Mouse (Mus musculus) CD4-positive, CD25-positive, alpha-beta regulatory T cell, adult 4 months (primary cell): ENCODE results near the gene Art4. TPM values are rescaled to one million over a fixed set of nuclear protein-coding genes. Genes with fewer than 3 reads are reported as not detected.
"Not testable (repeated sequence)": the region's sequence is repeated elsewhere in the genome, so short reads cannot be mapped to it uniquely, and the experiment has no call there.

Experiments used
- ATAC-seq: one replicate; pipeline ENCODE4 v1.8.0; 2017
- polyA plus RNA-seq, 2 experiments: library from polyadenylated mRNA; unstranded; fragments of 100-300 nt; shearing (Covaris generic); gene quantifications; one replicate each; pipeline ENCODE4 v1.2.1; 2017

The Art4 gene
- polyA plus RNA-seq, result 1 to 10 TPM; 3.7 to 5.7 TPM

- ATAC-seq, result peak; percentile 19
These were observed at the start of gene Art4 for GRCm38 (mm10) chr6:136857186-136857872. Gene Art4 (minus strand): TSS chr6:136857733.

GRCm38 (mm10) chr6:136906937-136907293 is 49.4 kb upstream of the Art4 start:
- no peak for ATAC-seq

DNA sequence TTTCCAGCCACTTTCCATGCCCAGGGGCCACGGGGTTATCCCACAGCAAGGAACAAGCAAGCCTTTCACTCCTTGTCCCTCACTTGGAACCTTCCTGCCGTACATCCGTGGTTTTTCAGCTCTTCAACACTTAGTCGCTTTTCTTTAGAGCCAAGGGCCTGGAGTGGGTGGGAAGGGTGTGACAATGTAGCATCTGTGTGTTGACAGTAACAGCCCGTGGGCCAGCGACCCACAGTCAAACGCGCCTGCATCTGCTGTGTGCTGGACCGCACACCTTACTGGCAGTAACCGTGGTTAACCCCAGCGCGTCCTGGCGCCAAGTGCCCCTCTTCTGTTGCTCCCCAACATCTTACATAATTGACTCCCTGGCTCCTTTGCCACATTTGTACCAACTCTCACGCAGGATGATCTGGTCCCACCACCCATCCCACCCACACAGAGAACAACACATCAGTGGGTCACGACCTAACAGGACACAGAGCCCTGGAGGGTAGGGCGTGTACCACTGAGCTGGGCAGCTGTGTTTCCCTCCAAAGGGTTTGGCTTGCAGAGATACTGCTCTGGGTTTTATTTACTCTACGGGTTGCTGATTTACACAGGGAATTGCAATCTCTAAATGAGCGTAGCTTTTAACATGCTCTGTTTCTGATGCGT is 48.9 kb upstream of the Art4 start:
- ATAC-seq, result no peak

DNA sequence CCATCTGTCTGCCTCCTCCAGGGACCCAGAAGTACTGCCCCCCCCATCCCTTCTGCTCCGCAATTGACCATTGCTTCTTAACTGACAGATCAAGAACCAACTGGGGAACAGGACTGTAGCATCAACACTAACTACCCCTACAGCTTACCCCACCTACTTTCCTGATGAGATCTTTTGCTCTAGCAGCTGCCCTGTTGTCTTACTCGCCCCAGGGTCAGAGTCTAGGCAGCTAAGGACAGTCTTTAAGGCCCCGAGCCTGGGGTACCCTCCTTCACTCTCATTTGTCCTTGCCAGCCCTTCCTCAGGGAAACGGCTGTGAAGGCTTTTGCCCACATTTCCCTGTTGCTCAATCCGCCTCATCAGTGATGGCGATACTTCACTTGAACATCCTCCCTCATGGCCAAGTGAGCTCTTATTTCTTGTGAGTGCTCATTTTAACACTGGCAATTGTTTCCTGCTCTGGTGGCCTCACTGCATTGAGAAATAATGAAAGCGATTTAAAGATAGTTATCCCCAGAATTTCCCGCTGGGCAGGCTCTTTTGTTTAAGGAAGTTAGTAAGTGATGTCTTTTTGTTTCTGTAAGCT is 46.4 kb upstream of the Art4 start:
- ATAC-seq, result no peak

- ATAC-seq, result peak; percentile 17
These were observed 45.0 kb upstream of the Art4 start for GRCm38 (mm10) chr6:136902527-136902926.

DNA sequence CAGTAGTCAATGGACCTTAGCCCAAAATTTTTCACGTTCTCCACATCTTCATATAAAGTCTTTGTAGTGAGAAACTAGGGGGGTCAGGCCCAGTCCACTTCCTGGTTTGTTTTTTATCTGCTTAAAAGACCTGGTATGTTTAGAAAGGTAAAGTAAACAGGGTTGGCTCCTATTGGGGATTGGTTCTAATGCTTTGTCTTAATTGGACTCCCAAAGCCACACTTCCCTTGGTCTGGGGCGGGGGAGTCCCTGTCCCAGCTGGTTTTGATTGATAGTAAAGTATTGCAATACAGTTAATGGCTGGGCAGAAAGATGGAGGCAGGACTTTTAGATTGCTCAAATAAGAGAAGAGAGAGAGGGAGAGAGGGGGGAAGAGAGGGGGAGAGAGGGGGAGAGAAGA is 43.5 kb upstream of the Art4 start:
- no peak for ATAC-seq

GRCm38 (mm10) chr6:136900369-136901009 is 43.0 kb upstream of the Art4 start:
- ATAC-seq, result peak; percentile 35

- peak; percentile 88 for ATAC-seq
These were observed 41.4 kb upstream of the Art4 start for GRCm38 (mm10) chr6:136898954-136899353.

DNA sequence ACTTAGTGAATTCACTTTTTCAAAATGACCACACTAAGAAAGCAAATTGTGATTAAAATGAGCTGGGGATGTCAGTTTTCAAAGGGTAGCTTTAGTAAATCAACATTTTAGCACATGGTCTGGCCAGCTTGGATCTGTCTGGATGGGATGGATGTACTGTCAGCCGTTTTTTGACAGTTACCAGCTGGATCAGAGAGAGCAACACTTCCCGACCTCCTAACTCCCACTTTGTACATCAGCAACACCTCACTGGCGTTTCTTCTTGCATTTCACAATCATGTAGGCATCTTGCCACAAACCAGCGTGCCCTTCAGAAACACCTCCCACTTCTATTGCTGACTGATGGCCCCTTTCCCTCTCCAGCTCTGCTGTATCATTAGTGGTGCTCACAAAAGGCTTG is 40.7 kb upstream of the Art4 start:
- no peak for ATAC-seq

DNA sequence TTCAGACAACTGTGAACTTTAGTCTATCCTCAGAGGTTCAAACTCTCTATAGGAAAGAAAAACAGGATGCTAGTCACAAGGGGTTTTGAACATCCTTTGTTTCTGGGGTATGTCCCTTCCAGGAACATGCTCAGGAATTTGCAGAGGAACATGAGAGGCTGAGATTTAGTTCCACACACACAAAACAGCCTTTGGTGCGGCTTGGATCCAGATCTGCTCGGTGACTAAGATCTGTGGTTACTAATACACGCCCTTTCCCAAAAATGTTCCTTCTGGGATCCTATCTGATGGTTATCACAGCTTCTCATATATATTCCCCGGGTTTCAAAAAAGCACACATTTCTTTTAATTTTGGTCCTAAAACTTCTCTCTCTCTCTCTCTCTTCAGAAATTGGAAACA is 40.3 kb upstream of the Art4 start:
- ATAC-seq, result no peak

DNA sequence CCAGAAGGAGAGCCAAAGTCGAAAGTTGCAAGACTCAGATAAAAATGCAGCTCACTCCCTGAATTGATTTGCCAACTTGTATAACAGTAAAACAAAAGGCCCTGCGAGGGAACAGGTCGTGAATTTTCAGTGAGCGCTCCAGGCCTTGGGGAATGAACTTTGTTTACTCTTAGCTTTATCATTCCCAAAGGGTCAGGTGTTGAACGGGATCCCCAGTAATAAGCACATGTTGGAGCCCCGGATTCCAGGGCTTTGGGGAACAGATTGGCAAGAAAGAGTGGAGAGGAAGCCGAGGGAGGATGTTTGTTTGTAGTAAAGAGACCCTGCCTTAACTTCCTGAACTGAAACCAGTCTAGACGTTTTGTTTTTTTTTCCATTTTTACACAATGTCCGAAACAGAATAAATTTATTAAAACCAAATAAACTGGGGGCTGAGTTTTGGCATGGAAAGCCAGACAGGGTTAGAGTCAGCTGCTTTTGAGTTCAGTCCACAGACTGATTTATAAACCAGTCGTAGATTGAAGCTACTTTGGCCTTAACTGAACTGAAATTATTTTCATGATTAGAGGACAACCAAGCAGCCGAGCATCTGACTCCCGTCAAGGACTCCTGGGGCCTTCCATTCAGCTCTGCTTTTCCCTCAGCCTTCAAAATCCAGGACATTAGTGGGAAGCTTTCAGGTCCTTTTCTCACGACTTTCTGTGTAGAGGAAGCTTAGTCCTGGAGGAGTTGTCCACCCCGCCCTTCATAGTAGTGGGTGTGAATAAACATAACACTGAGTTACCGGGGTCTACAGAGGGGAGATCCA is 37.2 kb upstream of the Art4 start:
- ATAC-seq, result no peak

DNA sequence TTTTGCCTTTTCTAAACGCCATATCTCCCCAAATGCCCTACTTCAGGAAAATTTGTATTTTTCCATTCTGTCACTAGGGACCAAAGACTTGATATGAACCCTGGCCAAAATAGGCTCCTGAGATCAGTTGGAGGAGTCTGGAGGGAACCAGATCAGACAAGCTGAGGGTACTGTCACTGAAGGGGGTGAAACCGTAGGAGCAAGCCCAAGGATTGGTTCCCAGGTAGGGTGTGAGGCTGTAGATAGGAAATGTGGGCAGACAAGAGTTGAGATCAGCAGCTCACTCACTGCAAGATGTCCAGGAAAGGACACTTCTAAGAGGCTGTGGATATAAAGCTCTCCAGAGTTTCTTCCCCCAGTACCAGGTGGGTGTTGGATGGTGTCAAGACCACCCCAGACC is 34.5 kb upstream of the Art4 start:
- ATAC-seq, result no peak

DNA sequence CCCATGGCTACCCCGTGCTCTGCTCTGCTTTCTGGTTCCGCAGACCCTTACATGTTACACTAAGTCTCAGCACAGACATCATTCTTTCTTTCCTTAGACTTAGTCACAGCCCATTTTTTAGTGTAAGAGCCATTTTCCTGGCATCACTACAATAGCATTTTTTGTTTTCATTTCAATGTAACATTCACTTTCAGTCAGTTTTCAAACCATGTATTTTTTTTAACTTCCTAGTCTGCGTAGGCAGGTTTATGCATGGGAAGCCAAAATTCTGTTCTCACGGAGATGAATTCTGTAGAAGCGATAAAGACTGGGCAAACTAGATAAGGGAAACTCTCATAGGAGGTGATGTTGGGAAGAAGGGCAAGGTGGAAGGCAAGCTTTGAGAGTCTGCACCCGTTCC is 32.0 kb upstream of the Art4 start:
- ATAC-seq, result no peak

- no peak for ATAC-seq
These were observed 31.5 kb upstream of the Art4 start for GRCm38 (mm10) chr6:136889067-136889466.

DNA sequence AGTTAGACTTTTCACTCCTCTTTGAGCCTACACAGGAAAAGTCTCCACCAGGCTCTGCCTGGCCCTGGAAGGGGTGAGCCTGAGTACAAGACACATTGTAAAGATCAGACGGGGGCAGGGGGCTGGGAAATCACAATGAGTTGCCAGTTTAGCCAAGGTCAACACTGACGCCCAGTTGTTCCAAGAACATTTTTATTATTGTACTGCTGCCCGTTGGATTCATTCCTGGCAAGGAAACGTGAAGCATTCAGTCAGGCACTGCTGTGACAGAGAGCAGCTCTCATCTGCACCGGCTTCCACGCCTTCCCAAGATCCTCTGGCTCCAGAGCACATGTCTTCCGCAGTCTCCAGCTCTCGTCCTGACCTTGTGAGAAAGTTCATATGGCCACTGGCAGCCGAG is 30.3 kb upstream of the Art4 start:
- ATAC-seq, result no peak

GRCm38 (mm10) chr6:136884766-136885165 is 27.2 kb upstream of the Art4 start:
- ATAC-seq, result not testable (repeated sequence)

DNA sequence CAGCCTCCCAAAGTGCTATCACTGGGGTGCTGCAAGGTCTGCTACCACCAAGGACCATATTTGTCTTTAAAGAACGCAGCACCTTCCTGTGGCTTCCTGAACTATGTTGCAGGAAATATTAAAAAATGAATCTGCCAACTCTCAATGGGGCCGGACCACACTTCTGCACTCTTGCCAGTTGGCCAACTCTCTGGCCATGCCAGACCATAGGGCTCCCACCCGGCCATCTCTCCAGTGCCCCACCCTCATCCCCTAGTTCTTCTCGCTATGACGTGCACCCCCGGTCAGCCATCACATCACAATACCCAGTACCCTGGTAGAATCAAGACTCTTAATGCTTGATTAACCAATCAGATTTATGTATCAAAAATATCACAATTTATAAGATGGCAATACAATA is 26.4 kb upstream of the Art4 start:
- ATAC-seq, result no peak

- ATAC-seq, result no peak
These were observed 25.9 kb upstream of the Art4 start for GRCm38 (mm10) chr6:136883431-136883915.

DNA sequence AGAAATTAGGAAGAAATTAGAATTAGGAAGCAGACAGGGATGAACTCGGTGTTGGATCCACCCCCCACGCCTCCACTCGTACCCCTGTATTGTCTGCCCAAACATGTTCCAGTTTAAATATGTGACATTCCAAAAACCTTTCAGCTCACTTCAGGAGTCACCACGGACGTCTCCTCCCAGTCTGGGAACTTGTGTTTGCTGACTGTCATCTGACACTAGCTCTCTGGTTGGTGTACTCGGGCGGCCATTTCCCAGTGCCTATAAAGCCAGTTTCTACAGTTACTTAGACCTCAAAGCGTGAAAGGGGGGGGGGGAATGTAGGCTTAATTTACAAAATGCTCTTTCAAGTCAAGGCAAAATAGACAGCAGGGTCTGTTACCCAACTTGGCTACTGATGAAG is 24.1 kb upstream of the Art4 start:
- ATAC-seq, result no peak

DNA sequence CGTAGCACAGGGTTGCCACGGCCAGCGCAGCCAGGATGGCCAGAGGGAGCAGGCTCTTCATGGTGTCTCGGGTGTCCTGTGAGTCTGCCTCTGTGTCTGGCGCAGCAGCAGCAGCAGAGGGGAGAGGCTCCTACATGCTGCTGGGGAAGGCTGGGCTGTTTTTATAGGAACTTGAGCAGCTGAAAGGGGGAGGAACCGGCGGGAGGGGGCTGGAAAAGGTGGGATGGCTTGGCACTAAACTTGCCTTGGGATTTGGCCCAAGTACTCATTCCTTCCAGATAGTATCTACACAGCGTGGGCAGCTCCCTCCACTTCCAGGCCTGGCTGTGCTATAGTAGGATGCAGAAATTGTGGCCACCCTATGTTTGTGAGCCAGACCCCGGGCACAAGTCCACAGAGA is 18.1 kb upstream of the Art4 start, which contains the start of gene Mgp:
Mgp (minus strand) TSS at position 154 of the 400 bp plus-strand sequence.
- no peak for ATAC-seq

DNA sequence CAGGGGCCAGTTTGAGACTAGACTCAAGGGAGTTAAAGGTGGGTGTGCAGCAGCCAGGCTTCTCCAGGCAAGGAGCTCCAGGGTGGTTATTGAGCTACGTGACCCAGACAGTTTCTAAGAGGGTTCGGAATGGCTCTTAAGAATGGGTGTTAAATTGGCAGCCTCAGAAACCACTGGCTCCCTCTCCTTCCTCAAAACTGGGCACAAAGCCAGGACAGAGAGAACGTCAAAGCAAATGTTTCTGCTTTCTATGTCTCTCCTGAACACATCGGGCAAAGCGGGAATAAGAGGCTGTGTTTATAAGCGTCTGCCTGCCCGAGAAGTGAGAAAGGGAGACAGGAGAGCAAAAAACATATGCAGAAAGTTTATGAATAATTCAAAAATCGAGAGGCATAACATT is 17.1 kb upstream of the Art4 start:
- no peak for ATAC-seq

DNA sequence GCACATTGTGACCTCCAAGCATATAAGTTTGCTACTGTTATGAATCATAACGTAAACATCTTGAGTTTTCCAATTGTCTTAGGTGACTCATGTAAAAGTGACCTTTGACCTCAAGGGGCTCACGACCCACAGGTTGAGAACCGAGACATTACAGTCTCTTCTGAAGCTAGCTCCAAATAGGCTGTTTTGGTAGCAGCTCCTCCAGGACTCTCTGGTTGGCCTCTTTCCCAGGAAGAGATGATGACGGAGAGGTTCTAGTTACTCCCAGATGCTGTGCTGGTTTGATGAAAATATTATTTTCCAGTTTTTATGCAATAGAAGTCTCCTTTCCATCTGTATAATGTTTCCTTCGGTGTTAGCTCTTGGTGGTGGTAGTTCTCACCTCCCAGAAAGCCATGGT is 11.4 kb upstream of the Art4 start:
- ATAC-seq, result no peak

DNA sequence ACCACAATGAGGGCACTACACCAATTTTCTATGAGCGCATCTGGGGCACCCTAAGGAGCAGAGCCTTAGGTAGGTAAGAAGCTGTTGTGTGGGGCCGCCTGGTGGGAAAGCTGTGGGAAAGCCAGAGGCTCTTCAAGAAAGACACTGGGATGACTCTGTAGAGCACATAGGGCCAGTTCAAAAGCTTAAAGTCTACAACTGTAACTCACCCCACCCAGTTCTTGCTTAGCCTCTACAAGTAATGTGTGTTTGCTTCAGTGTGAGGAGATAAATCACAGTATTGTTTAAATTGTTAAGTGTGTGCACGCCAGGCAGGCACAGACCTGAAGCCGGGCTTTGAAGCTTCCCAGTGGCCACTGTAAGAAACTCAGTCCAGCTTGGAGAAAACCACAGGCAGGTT is 8.6 kb upstream of the Art4 start:
- ATAC-seq, result no peak
